Comparison of ENCODE assay signal across 8 mouse cellular contexts in the genomic region with DNA sequence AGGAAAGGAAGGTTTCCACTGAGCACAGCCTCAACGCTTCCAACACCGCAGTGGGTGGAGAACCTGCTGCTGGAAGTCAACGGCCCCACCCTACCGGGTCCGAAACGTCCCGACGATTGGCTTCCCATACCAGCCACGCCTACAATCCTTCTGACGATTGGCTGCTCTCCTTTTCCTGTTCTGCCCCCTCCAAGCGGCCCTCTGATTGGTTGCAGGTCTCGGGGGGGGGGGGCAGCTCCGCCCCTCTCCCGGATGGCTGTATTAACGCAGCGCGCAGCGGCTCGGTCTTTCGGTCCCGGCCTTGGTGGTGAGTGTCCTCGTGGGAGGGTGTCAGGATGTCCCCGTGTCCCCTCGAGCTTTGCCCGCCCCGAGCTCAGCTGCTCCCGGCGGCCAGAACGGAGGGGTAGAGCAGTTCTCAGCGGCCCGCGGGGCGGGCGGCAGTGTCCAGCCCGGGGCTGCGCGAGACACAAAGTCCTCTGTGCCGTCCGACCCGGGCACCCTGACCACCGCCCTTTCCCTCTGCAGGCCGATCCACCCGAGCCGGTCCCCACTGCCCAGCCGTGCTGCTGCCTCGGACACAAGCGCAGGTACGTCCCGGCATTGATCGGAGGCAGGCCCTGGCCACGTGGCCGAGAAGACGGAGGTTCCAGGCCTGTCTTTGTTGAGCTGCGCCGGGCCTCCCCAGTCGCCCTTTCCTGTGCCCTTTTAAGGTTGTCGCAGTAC. TPM values are rescaled to one million over a fixed set of nuclear protein-coding genes. Genes with fewer than 3 reads are reported as not detected.
DNase-seq lines count a peak whose midpoint lies in the region; ATAC-seq and TF ChIP-seq lines count a peak whose summit lies in the region.

No protein-coding gene starts in this region.

- TF ChIP-seq POLR2A in lung, adult 2 months (IDR thresholded peaks at IDR 0.05; ENCODE audit: borderline replicate concordance, extremely low read depth, low read depth, low read length): peak; percentile 75

- peaks cover 24% of the 10 kb centered on the region for H3K36me3 ChIP-seq in ES-E14 (ENCODE audit: control insufficient read depth, insufficient read depth, low read length, poor library complexity, severe bottlenecking)
- peaks cover 5% of the 10 kb centered on the region; the same call in 1 of the 2 replicates for H3K36me3 ChIP-seq in forebrain, embryonic 15.5 days

- H3K4me1 ChIP-seq in ES-E14 (ENCODE audit: control insufficient read depth in 2 of 2, insufficient read depth in 2 of 2, low read length in 2 of 2, poor library complexity in 1 of 2): peaks cover 0 to 1% of the 10 kb centered on the region in 2 experiments; a peak in 2 of 4 replicates
- peaks cover 15% of the 10 kb centered on the region for H3K4me1 ChIP-seq in forebrain, embryonic 15.5 days
- H3K4me1 ChIP-seq in lung, adult 2 months (ENCODE audit: control insufficient read depth, insufficient read depth, low read length): no peaks in the 10 kb centered on the region; the same call in none of the 2 replicates

- H3K4me2 ChIP-seq in forebrain, embryonic 15.5 days (replicated peaks): peak overlapping the region; percentile 61

- H3K27me3 ChIP-seq in forebrain, embryonic 15.5 days: no peaks in the 10 kb centered on the region

- no peaks in the 10 kb centered on the region for H3K9me3 ChIP-seq in ES-E14 (ENCODE audit: control insufficient read depth, insufficient read depth, low read depth, low read length)
- no peaks in the 10 kb centered on the region for H3K9me3 ChIP-seq in forebrain, embryonic 15.5 days

- H3K4me3 ChIP-seq in ES-E14 (ENCODE audit: insufficient read depth in 1 of 2, low read depth in 1 of 2, low read length in 2 of 2, poor library complexity in 1 of 2, severe bottlenecking in 1 of 2): peak overlapping the region; percentile 82 to 99
- peak overlapping the region; percentile 88 for H3K4me3 ChIP-seq in forebrain, embryonic 15.5 days
- peak overlapping the region; percentile 96 for H3K4me3 ChIP-seq in lung, adult 2 months (replicated peaks; ENCODE audit: extremely low read depth, low read depth, low read length)

- under 1% methylated on average over 57 of the region's 57 CpGs for WGBS in forebrain, embryonic 15.5 days
- under 1% methylated on average over 57 of the region's 57 CpGs for WGBS in lung, adult 2 months

- peak; percentile 96 for DNase-seq in ES-E14 (ENCODE audit: low read depth, low spot score)
- DNase-seq in cerebellum, adult 11-12 months: peak; percentile 96
- peak; percentile 94 for DNase-seq in heart, postnatal 25 days (ENCODE audit: low spot score)
- peak; percentile 92 to 97 for DNase-seq in layer of hippocampus, adult 18-20 months (ENCODE audit: low spot score in 2 of 2)
- DNase-seq in lung, adult 2 months: peak; percentile 87
- peak; percentile 88 to 92 for DNase-seq in thymus, adult 18-20 months

- H3K27ac ChIP-seq in ES-E14 (ENCODE audit: insufficient read depth, low read depth, low read length, poor library complexity, severe bottlenecking): peak overlapping the region; percentile 95
- H3K27ac ChIP-seq in forebrain, embryonic 15.5 days (replicated peaks): peak overlapping the region; percentile 80

- H3K9ac ChIP-seq in ES-E14 (ENCODE audit: insufficient read depth, low read depth, low read length, poor library complexity, severe bottlenecking): peak overlapping the region; percentile 100
- peak overlapping the region; percentile 94 for H3K9ac ChIP-seq in forebrain, embryonic 15.5 days (replicated peaks)

- ATAC-seq in forebrain, embryonic 15.5 days (replicated peaks): peak; percentile 99
- ATAC-seq in neutrophil, adult 5-6 weeks (ENCODE audit: extremely low read depth, insufficient number of reproducible peaks, low FRiP score, poor library complexity, severe bottlenecking): peak; percentile 100

- TF ChIP-seq CTCF in lung, adult 2 months (IDR thresholded peaks at IDR 0.05; ENCODE audit: insufficient read depth, low read length): no peak

- intact Hi-C loops in heart, postnatal 25 days (cut with DNase I): loop anchor here (1.0 to 5.0 kb wide), 3 partner anchors 24 to 184 kb away; a partner anchor contains a TSS

- in situ Hi-C loops in ES-E14 (cut with MboI; ENCODE audit: low sequenced_read_pairs in 2 of 2, unreplicated experiment in 2 of 2): no loop called here

TF ChIP-seq in ES-E14, 5 proteins besides CTCF, POLR2A, EP300 and RAD21:
- TF ChIP-seq HCFC1 (IDR thresholded peaks at IDR 0.05; ENCODE audit: borderline replicate concordance, insufficient read depth, low read length) (0 out of 2 replicates have a peak, but pooled peaks have one; percentile 4), CHD2 (IDR thresholded peaks at IDR 0.05; ENCODE audit: low read depth, low read length) (peak; percentile 56), ZNF384 (IDR thresholded peaks at IDR 0.05; ENCODE audit: low read depth, low read length) (no peak), MAFK (IDR thresholded peaks at IDR 0.05; ENCODE audit: insufficient read depth, low read depth, low read length) (no peak), ZC3H11A (IDR thresholded peaks at IDR 0.05; ENCODE audit: borderline replicate concordance, low read depth, low read length) (no peak)

RNA-seq across cellular contexts. Expression of a gene that starts 24.8 kb away (rescaled TPM):
- total RNA-seq in ES-E14 (2012; rRNA removed): 10.5 and 13.8 TPM in 2 replicates
- polyA plus RNA-seq in forebrain, embryonic 15.5 days (2015; fragmentation: Nextera tagmentation; extraction: Ambion mirVana): 28.0 and 29.0 TPM in 2 replicates
- total RNA-seq in heart, postnatal 25 days (2021): 10 to 100 TPM; 40.6 to 41.3 TPM
- total RNA-seq in layer of hippocampus, adult 18-20 months (2021): 100 to 1,000 TPM; 139 TPM
- polyA plus RNA-seq in lung, adult 2 months (2012; rRNA removed): 7.4 and 14.9 TPM in 2 replicates
- total RNA-seq in neutrophil, adult 5-6 weeks (2017): 7.5 and 9.5 TPM in 2 replicates

Comparison
In these comparisons a context has a peak if more than half of its experiments do, and no peak if none do; other contexts are left out.
1. Peak in every context shown above with its lines: DNase-seq, ATAC-seq, H3K4me3 ChIP-seq and H3K27ac ChIP-seq.